Mouse (Mus musculus): ENCODE measurements at regions not wholly inside any gene's neighbourhood (a gene's known extent, or its start where the extent isn't known, plus 50 kb on each side); places are given as distances from the start of the nearest gene placed in this dataset.

DNA sequence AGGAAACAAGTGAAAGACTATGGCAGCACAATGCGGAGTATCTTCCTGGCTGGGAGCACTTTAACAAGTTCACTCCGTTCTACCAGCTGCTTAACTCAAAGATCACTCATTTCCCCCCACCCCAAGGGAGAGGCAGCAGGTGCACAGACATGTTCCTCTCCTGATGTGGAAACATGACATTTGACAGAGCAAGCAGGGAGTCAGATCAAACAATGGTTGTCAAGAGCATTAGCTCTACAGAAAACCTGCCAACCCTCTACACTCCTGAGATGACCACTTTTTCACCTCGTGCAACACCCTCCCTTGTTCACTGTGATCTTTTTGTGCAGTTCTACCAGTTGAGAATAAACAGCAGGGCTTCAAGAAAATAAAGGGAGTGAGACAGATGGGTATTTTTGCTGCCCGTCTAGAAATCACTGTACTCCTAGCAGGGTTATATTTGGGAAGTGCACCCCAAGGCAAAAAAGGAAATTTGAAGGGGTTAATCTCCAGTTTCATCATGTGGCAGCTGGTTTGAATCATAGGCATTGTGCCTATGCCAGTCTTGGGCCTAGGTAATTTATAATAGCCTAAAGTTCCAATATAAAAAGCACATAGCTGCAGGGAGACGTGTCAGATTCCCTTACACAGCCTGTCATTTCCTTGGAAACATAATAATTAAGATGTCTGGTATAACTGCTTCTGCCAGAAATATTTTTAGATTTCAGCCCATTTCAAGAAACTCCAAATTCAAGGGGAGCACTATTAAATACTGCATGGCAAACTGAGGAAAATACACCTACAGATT is 210.5 kb upstream of the Epha6 start:
- DNase-seq (ENCODE audit: low spot score), result peak; percentile 55
- no peaks in the 10 kb centered on the region for H3K27me3 ChIP-seq (ENCODE audit: control insufficient read depth, insufficient read depth, low read length)
- H3K9ac ChIP-seq, result no peak overlapping the region
- WGBS, result 35% methylated on average over 5 of the region's 5 CpGs
- H3K36me3 ChIP-seq (replicated peaks; ENCODE audit: control insufficient read depth, insufficient read depth), result no peaks in the 10 kb centered on the region
- peak; percentile 76; the same call in 1 of the 2 replicates for ATAC-seq (ENCODE audit: low FRiP score)
- H3K27ac ChIP-seq, result no peak overlapping the region
- H3K4me1 ChIP-seq (replicated peaks; ENCODE audit: control insufficient read depth, insufficient read depth, low read length), result no peaks in the 10 kb centered on the region; the same call in 1 of the 2 replicates
- H3K4me3 ChIP-seq (replicated peaks; ENCODE audit: low read length), result no peak overlapping the region
- no peak overlapping the region for H3K4me2 ChIP-seq (replicated peaks)
- H3K9me3 ChIP-seq (ENCODE audit: control insufficient read depth, low read length), result no peaks in the 10 kb centered on the region

DNA sequence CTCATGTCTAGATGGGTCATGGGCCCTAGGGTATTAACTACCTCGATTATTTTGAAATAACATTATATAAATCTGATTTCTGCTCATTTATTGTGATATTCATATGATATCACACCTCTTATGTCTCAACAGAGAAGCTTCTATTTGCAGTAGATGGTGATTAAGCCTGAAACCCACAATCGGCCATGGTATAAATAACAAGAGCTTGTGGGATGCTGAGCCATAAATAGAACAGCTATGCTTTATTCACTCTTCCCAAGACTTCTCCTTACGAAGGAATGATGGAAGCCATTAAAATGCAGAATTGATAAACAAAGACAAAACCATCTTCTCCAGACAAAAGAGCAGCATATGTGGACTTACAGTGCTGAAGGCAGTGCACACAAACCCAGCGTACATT is 195.4 kb upstream of the Epha6 start:
- no peaks in the 10 kb centered on the region for H3K27me3 ChIP-seq (ENCODE audit: control insufficient read depth, insufficient read depth, low read length)
- ATAC-seq (ENCODE audit: low FRiP score) (no peak), DNase-seq (ENCODE audit: low spot score) (no peak)
- no peak overlapping the region for H3K27ac ChIP-seq
- WGBS, result 82% methylated on average over 4 of the region's 4 CpGs
- no peaks in the 10 kb centered on the region for H3K36me3 ChIP-seq (replicated peaks; ENCODE audit: control insufficient read depth, insufficient read depth)
- H3K9ac ChIP-seq, result no peak overlapping the region
- no peaks in the 10 kb centered on the region for H3K4me1 ChIP-seq (replicated peaks; ENCODE audit: control insufficient read depth, insufficient read depth, low read length)
- no peaks in the 10 kb centered on the region for H3K9me3 ChIP-seq (ENCODE audit: control insufficient read depth, low read length)
- H3K4me2 ChIP-seq (replicated peaks), result no peak overlapping the region
- H3K4me3 ChIP-seq (replicated peaks; ENCODE audit: low read length), result no peak overlapping the region

Data from hindbrain, embryonic 14.5 days (tissue).